Mouse (Mus musculus) gastrocnemius, adult 8-10 months (tissue): ENCODE measurements around the gene Lrch3. TPM values are rescaled to one million over a fixed set of nuclear protein-coding genes. Genes with fewer than 3 reads are reported as not detected.

Experiments used
- DNase-seq, 2 experiments: peaks; one replicate each; pipeline ENCODE4 v3.0.0; 2022; ENCODE audit warnings: low spot score in 2 of 2
- total RNA-seq, 4 experiments: library from RNA; stranded (reverse); gene quantifications; 2 replicates each; pipeline ENCODE4 v1.2.4; 2022

Gene Lrch3
- total RNA-seq, 4 experiments from 2014 or later = 11.6 to 15.3 (median 13.8) TPM

DNA sequence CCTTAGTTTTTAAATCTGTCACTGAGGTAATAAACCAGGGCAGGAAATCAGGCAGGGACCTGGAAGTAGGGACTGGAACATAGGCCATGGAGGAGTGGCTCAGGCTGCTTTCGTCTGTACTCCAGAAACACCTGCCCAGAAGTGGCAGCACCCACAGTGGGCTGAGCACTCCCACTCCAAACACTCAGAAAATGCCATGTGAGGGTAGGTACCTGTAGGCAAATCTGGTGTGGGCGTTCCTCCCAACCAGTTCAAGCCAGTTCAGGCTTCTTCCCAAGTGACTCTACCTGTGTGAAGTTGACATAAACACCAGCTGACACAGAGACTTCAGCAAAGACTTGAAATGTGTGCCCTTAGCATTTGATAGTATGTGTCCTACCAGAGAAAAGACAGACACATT, 70.7 kb downstream of the Lrch3 start:
- DNase-seq = no peak

DNA sequence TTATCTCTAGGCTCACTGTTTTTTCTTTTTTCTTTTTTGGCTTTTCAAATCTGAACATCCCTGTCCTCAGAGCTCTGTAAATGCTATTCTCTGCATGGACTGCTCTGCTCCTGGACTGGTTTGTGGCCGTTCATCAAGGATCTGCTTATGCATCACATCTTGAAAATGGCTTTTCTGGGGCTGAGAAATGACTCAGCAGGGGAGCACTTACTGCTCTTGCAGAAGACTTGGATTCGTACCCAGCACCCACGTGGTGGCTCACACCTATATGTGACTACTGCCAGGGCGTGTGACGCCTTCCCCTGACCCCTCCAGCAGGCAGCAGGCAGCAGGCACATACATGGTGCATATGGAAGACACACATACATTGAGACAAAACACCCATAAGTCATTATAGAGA, 78.3 kb downstream of the Lrch3 start:
- no peak for DNase-seq

DNA sequence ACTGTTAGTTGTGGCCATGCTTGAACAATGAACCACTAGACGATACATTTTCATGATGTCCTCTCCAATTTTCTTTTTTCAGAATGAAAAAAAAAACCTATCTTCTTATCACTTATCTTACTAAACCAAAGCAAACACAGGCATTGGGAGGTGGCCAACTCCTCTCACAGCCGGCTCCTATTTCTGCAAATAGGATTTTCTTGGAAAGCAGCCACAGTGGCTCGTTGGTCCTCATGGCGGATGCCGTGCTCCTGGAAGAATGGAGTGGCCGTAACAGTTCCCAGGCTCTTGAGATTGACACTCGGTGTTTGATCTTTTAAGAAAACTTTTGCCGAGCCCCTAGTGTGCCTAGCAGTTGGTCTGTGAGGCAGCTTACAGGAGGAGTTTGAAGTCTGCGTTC, 91.3 kb downstream of the Lrch3 start:
- no peak for DNase-seq

DNA sequence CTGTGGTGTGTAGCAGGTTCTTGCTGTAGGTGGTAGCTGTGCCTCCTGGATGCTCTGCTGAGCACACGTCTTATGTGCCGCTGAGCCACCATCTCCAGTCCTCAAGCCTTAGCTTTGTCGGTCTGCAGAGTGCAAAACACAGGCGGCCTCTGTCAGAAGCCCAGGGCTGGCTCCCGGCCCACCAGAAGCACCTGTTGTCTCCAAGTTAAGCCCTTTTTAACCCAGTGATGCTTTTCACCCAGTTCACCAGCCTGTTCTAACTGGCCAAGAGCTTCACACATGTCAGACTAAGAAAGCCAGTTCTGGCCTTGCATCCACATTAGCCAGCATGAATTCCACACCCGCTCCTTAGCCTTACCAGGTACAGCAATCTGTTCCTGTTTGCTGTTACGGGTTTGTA, 93.0 kb downstream of the Lrch3 start:
- no peak for DNase-seq

DNA sequence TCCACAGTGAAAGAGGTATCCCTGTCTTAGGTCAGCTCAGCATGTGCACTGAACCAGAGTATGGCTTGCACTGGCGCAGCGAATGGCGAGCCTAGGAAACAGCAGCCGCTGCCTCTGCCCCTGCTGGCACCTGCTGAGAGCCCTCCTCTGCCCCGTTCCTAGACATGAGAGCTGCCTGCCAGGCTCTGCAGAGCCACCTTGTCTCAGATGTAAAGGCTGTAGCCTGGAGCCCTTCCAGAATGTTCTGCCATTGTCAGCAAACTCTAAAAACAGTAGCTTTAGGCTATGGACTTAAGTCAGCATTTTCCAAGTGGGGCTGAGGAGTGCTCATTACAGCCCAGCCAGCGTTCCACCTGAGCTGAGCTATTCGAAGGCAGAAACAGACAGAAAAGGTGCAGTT, 93.5 kb downstream of the Lrch3 start:
- no peak for DNase-seq

DNA sequence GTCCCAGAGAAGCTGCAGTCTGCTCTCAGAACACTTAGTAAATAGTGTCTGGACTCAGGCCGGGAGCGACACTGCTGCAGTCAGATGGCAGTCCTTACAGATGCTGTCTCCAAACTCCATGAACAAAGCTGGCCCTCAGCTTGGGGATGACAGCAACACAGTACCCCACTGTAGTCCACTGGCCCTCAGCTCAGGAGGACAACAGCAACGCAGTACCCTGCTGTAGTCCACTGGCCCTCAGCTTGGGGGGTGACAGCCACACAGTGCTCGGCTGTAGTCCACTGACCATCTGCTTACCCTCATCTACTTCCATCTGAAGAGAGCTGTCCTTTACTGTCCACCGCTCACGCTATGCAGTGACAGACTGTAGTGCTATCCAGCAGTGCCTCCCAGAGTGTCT, 96.3 kb downstream of the Lrch3 start:
- no peak for DNase-seq

DNA sequence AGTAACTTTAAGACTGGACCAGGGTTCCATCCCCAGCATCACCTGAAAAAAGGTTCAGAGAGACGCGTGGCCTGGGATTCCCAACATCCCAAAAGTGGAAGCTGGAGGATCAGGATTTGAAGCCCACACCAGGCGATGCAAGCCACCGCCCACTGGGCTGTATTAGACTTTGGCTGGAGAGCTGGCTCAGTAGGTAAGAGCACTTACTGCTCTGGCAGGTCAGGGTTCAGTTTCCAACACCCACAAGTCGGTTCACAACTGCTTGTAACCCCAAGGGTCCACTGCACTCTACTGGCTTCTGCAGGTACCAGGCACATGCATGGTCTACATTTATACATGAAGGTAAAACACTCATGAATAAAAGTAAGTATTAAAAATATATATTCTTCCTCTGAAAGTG, 99.9 kb downstream of the Lrch3 start:
- no peak for DNase-seq

DNA sequence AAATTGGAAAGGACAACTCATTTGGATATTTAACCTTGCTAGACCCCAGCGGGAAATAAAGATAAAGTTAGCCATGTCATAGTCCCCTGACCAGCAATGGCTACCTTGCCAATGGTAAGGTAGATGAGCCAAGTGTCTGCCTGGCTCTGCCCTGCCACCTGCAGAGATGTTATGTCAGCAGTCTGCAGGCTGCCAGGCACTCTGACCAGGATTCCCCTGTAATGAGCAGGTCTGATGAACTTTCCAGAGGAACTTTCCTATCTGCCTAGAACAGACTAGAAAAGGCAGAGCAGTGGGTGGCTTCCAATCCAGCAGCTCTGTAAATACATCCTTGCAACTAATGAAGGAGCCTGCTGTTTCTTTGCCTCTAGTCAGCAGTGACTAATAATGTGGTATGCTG, 101.0 kb downstream of the Lrch3 start:
- DNase-seq = peak in 1 of 2 experiments; percentile 24

DNA sequence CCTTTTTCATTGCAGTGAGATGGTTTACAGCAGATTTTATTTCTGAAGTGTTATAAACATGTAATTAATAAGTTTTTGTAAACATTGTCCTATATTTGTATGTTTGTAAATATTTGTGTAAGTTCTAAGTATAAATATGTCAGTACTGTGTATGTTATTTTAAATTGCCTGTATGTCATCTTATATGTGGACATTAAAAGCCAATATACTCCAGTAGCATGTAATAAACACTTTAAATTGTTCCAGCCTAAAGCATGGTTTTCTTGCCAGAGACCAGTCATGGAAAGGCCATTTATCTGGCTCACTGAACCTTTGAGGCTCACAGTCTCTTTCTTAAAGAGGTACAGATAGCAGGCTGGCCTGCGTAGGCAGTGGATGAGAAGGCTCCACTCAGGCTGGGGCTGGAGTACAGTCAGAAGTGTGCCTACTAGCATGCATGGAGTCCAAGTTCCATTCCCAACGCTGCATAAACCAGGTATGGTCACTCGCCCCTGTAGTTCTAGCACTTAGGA, 101.6 kb downstream of the Lrch3 start:
- no peak for DNase-seq

DNA sequence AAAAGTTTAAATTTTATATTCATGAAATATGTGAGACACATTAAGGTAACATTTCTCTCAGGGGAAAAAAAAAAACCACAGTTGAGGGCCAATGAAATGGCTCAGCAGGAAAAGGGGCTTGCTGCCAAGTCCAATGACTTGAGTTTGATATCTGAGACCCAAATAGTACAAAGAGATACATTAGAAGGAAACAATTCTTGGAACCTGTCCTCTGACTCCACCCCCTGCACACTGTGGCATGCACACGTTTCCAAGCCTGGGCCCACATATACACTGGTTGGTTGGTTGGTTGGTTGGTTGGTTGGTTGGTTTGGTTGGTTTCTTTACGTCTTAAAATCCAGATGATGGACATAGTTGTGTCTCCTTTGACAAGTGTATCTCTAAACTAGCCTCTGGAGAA, 102.1 kb downstream of the Lrch3 start:
- no peak for DNase-seq

DNA sequence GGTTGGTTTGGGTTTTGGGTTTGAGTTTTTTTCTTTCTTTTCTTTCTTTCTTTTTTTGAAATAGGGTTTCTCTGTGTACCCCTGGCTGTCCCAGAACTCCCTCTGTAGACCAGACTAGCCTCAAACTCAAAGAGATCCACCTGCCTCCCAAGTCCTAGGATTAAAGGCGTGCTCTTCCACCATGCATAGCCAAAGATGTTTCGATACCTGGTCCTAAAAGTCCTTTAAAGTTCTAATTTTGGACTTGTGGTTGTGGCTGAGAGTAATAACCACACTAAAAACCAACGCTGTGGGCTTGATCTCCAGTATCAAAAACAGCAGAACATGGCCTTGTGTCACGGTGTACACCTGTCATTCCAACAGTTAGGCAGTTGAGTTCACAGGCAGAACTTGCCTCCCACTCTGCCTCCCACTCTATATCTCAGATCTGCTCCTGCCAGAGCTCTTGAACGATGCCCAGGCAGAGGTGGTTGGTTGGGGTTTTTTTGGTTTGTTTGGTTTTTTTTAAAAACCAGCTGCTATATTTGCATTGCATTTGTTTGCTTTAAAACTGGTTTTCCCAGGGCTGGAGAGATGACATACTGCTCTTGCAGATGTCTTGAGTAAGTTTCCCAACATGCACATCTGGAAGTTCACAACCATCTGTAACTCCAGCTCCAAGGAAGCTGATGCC, 103.9 kb downstream of the Lrch3 start:
- no peak for DNase-seq

DNA sequence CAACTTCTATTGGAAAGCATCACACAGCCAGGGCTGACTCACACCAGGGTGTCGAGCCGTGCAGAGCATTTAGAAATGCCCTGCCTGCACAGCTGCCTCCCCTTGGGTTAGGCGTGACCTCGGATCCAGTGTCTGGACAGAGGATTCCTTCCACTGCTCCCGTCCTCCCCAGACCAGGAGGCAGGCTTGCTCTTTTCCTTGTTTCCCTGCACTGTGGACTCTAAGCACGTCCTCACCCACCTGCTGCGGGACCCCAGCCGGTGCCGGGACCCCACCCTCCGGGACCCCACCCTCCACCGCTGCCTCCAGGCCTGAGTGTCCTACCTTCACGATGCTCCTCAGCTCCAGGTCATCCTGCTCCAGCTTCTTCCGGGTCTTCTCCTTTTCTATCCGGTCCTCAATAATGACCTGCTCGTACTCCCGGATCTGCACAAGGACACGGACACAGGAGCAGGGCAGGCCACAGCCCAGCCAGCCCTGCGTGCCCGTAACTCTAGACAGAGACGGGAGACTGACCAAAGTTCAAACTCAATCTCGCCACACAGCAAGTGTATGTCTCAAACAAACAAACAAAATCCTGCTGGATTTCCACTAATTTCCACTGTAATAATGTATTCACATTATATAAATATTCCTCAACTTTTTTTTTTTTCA, 105.3 kb downstream of the Lrch3 start:
- DNase-seq = peak; percentile 17 to 20

DNA sequence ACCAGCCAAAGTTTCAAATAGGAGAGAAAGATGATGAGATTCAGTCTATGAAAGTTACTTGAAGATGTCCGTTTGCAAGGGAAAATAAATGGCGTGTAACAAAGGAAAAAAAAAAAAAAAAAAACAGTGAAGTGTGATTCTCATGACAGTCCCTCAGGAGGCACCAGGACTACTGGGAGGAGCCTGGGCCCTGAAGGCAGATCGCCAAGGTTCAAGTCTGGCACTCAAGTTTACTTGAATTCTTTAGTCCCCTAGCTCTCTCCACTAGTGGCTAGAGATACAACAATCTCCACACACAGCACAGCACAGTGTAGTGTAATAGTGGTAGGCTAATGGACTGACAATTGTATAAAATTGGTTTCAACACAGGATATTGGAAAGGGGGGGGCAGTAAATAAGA, 107.5 kb downstream of the Lrch3 start:
- DNase-seq = no peak

DNA sequence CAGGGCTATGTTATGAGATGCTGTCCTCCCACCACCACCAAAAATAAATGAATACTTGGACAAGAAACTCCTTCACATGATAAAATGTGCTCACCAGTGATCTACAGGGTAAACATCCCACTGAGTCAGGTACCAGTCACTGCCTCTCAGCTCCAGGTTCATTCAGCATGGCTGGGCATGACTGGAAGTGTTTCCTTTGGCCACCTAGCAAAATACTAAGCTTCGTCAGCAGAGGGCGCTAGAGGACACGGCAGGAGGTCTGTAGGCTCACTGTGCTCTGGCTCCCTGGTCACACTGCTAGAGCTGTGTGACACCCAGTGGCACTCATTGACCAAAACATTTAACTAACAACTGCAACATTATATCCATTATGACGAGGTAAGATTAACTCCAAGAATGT, 109.8 kb downstream of the Lrch3 start:
- DNase-seq = peak; percentile 73 to 76

DNA sequence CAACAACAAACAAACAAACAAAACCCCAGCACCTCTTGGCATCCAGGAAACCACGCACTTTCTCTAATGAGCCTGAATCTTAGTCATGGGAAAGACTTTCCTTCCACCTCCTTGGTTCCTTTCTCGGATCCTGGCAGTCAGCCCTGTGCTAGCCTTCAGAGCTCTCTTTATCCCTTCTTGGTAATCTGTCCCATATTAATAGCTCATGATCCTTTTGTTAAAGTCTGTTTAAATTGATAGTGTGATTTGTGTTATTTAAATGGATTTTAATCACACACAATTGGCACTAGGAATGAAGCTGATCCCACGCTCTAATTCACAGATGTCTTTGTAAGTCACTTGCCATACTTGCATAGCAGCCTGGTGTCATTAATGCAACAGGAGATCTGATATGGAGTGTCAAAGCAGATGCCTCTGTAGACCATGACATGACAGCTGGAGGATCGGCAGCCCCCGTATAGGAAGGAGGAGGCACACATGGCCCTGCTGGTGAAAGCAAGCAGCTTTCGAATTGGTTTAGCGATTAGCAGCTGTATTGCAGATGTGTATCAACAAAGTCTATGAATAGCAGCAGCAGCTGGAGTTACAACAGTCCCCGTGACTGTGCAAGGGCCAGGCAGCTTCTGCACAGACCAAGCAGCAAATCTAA, 110.7 kb downstream of the Lrch3 start:
- DNase-seq = no peak

DNA sequence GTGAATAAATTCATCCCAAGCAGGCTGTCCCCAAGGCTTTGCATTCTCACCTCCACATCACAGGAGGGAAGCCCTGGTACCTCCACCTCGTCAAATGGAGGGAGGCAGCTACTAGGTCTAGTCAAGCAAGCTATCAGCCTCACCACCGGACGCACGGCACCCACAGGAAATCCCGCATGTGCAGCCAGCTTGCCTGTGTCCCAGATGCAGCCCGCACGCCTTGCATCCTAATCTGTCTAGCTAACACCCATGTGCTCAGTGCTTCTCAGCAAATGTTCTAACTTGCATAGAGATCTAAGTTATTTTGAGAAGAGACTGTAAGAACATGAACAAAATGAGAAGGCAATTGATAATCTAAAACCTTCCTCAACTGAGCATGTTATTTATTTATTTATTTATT, 112.5 kb downstream of the Lrch3 start:
- DNase-seq = no peak

DNA sequence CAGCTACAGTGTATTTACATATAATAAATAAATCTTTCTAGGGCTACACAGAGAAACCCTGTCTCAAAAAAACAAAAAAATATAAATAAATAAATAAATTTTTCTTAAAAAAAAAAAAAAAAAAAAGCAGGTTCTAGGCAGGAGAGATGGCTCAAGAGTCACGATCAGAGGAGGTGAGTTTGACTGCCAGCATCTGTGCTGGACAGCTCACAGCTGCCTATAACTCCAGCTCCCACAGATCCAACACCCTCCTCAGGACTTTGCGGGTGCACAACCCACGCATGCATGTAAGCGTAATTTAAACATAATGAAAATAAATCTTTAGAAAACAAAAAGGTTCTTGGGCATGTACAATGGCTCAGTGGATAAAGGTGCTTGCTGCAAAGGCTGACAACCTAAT, 122.1 kb downstream of the Lrch3 start:
- DNase-seq = no peak

DNA sequence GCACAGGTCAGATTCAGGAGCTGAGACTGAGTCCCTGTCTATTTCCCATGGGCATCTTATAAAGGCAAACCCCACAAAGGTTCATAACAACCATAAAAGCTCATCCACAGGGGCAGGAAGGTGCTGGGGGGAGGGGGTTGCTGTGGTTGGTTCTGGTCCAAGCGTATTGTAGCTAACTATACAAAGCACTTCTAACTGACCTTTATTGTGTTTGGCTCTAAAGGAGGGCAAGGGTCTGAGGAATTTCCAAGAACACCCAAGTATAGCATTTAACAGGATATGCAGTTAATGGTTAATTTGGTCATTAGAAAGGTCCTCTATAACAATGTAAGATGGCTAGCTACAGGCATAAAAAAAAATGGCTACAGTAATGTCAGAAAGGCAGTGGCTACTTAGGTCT, 128.8 kb downstream of the Lrch3 start:
- no peak for DNase-seq

DNA sequence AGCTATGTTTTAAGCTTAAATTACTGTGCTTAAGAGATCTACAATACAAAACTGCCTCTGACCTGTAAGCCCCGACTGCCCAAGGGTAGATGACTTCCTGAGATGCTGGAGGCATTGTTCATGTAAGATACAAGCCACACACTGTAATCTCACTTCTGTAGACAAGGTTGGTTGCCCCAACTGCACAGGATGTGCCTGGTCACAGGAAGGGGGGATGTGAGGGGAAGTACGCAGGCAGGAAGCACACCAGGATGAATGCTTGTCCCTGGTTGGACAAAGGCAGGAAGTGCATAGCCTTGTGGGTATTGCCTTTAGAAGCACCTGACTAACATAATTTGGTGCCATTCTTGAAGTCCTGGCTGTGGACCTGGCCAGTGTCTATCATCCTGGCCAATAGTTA, 129.4 kb downstream of the Lrch3 start:
- no peak for DNase-seq

DNA sequence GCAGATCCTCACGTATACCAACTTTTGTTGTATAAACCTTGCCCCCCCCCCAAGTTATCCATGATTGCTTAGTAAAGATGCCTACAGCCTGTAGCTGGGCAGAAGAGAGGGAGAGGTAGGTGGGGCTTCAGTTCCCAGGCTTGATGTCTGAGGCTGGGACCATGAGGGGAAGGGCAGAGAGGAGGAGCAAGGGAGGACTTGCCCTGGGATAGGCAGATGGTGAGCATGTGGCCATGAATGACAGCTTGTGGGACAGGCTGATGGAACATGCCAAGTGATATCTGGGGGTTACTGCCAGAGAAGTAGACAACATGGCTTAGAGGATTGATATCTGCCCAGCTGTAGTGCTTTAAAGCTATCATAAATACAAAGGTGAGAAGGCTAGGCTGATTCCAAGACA, 134.1 kb downstream of the Lrch3 start:
- DNase-seq = no peak

DNA sequence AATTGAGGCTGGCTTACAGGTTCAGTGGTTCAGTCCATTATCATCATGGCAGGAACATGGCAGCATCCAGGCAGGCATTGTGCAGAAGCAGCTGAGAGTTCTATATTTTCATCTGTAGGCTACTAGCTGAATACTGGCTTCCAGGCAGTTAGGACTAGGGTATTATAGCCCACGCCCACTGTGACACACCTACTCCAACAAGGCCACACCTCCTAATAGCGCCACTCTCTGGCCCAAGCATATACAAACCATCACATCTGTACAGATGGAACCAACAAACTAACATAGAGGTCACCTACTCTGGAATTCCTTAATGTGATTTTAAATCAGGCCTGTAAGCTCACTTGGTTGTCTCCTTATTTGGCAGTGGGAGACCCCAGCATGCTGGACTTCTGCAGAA, 134.8 kb downstream of the Lrch3 start:
- DNase-seq = no peak

DNA sequence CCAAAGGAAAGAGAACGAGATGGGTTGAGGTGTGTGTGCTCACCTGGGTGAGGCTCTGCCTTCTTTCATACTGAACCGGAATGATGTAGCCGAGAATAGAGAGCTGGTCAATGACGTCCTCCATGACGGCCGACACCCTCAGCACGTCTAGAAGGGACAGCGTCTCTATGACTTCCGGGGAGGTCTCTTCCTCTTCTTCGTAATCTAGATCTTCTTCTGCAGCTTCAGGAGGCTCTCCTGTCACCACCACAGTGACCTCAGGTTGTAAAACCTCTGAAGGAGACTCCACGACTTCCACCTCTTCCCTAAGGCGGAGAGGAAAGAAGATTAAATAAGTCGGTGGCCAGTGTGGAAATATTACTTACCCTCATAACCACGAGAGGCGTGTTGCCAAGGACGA, 135.9 kb downstream of the Lrch3 start:
- no peak for DNase-seq

DNA sequence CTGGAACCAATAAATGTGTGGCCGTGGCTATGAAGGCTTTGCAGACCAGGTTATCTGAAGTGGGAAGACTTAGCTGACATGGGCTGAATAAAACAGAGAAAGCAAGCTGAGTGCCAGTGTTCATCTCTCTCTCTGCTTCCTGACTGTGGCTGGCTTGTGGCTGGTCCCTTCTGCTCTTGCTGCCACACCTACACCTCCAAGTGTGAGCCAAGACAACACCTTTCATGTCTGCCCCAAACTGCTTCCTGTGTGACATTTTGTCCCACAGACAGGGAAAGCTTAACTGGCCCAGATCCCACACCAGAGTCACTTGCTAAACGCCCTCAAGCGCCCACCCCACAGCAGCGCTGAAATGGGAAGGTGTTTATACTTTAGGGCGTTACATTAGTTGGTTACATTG, 139.2 kb downstream of the Lrch3 start:
- DNase-seq = no peak
